8 mouse cellular contexts compared by ENCODE assay signal in genomic region chr9:44708429-44708765, GRCm38 (mm10). TPM values are rescaled to one million over a fixed set of nuclear protein-coding genes. Genes with fewer than 3 reads are reported as not detected.
DNase-seq lines count a peak whose midpoint lies in the region; ATAC-seq and TF ChIP-seq lines count a peak whose summit lies in the region.

No protein-coding gene starts in this region.

- H3K36me3 ChIP-seq in forebrain, postnatal 0 days (ENCODE audit: insufficient read depth): peaks cover 72% of the 10 kb centered on the region
- peaks cover 99% of the 10 kb centered on the region for H3K36me3 ChIP-seq in hindbrain, embryonic 10.5 days
- H3K36me3 ChIP-seq in limb, embryonic 13.5 days: peaks cover 83% of the 10 kb centered on the region
- H3K36me3 ChIP-seq in midbrain, embryonic 12.5 days: peaks cover 80% of the 10 kb centered on the region
- H3K36me3 ChIP-seq in testis, adult 2 months (ENCODE audit: control insufficient read depth, insufficient read depth, low read length): no peaks in the 10 kb centered on the region

- ATAC-seq in forebrain, postnatal 0 days: peak; percentile 53
- ATAC-seq in limb, embryonic 13.5 days (ENCODE audit: low FRiP score, low read depth): peak; percentile 88
- ATAC-seq in midbrain, embryonic 12.5 days (ENCODE audit: low FRiP score, low read depth): peak; percentile 82

- no peak for TF ChIP-seq CTCF in forebrain, postnatal 0 days (IDR thresholded peaks at IDR 0.05; ENCODE audit: low read depth)
- TF ChIP-seq CTCF in testis, adult 2 months (IDR thresholded peaks at IDR 0.05; ENCODE audit: control insufficient read depth, insufficient read depth, insufficient replicate concordance, low read depth, low read length): no peak

- no peaks in the 10 kb centered on the region for H3K27me3 ChIP-seq in forebrain, postnatal 0 days (ENCODE audit: insufficient read depth, low read length)
- H3K27me3 ChIP-seq in hindbrain, embryonic 10.5 days (ENCODE audit: insufficient read depth, poor library complexity, severe bottlenecking): peaks cover 17% of the 10 kb centered on the region
- H3K27me3 ChIP-seq in limb, embryonic 13.5 days: no peaks in the 10 kb centered on the region
- H3K27me3 ChIP-seq in midbrain, embryonic 12.5 days: peaks cover 8% of the 10 kb centered on the region; the same call in 1 of the 2 replicates
- no peaks in the 10 kb centered on the region; the same call in 1 of the 2 replicates for H3K27me3 ChIP-seq in testis, adult 2 months (ENCODE audit: control insufficient read depth, insufficient read depth, low read length)

- peak overlapping the region; percentile 44 for H3K4me2 ChIP-seq in forebrain, postnatal 0 days (ENCODE audit: low read depth)
- peak overlapping the region; percentile 83 for H3K4me2 ChIP-seq in limb, embryonic 13.5 days (replicated peaks)
- H3K4me2 ChIP-seq in midbrain, embryonic 12.5 days (replicated peaks): peak overlapping the region; percentile 57

- peak; percentile 65 for DNase-seq in CD4-positive helper T cell, adult 2 months (ENCODE audit: low read depth, low spot score)
- peak; percentile 90 for DNase-seq in adrenal gland, postnatal 25 days
- DNase-seq in forebrain, postnatal 0 days: peak; percentile 51
- DNase-seq in hindbrain, embryonic 10.5 days (ENCODE audit: low spot score): peak; percentile 57
- DNase-seq in right cerebral cortex, postnatal 25 days: no peak

- H3K4me3 ChIP-seq in forebrain, postnatal 0 days (ENCODE audit: low read depth, low read length): peak overlapping the region; percentile 12; the same call in 1 of the 2 replicates
- H3K4me3 ChIP-seq in hindbrain, embryonic 10.5 days: peak overlapping the region; percentile 47
- H3K4me3 ChIP-seq in limb, embryonic 13.5 days: peak overlapping the region; percentile 48
- peak overlapping the region; percentile 36 for H3K4me3 ChIP-seq in midbrain, embryonic 12.5 days
- peak overlapping the region; percentile 30 for H3K4me3 ChIP-seq in testis, adult 2 months (ENCODE audit: control insufficient read depth, low read depth, low read length)

- H3K27ac ChIP-seq in forebrain, postnatal 0 days (ENCODE audit: low read depth, low read length): no peak overlapping the region
- H3K27ac ChIP-seq in hindbrain, embryonic 10.5 days: peak overlapping the region; percentile 77
- H3K27ac ChIP-seq in limb, embryonic 13.5 days: peak overlapping the region; percentile 75
- 0 out of 2 replicates have a peak overlapping the region, but pooled peaks have one; percentile 16 for H3K27ac ChIP-seq in midbrain, embryonic 12.5 days (replicated peaks)
- H3K27ac ChIP-seq in testis, adult 2 months (ENCODE audit: control insufficient read depth, insufficient read depth, low read depth, low read length): no peak overlapping the region

- H3K9me3 ChIP-seq in forebrain, postnatal 0 days (ENCODE audit: low read length): no peaks in the 10 kb centered on the region
- no peaks in the 10 kb centered on the region for H3K9me3 ChIP-seq in hindbrain, embryonic 10.5 days
- no peaks in the 10 kb centered on the region for H3K9me3 ChIP-seq in limb, embryonic 13.5 days
- no peaks in the 10 kb centered on the region for H3K9me3 ChIP-seq in midbrain, embryonic 12.5 days

- TF ChIP-seq POLR2A in testis, adult 2 months (IDR thresholded peaks at IDR 0.05; ENCODE audit: control insufficient read depth, low read depth, low read length): no peak

- H3K4me1 ChIP-seq in forebrain, postnatal 0 days (ENCODE audit: insufficient read depth): no peaks in the 10 kb centered on the region; the same call in 1 of the 2 replicates
- peaks cover 39% of the 10 kb centered on the region for H3K4me1 ChIP-seq in hindbrain, embryonic 10.5 days (replicated peaks)
- H3K4me1 ChIP-seq in limb, embryonic 13.5 days: peaks cover 28% of the 10 kb centered on the region
- peaks cover 20% of the 10 kb centered on the region for H3K4me1 ChIP-seq in midbrain, embryonic 12.5 days
- peaks cover 16% of the 10 kb centered on the region for H3K4me1 ChIP-seq in testis, adult 2 months (ENCODE audit: control insufficient read depth, insufficient read depth, low read length)

- 8% methylated on average over 22 of the region's 24 CpGs for WGBS in forebrain, postnatal 0 days
- WGBS in hindbrain, embryonic 10.5 days: 3% methylated on average over 24 of the region's 24 CpGs
- WGBS in limb, embryonic 13.5 days: 3% methylated on average over 22 of the region's 24 CpGs
- 3% methylated on average over 23 of the region's 24 CpGs for WGBS in midbrain, embryonic 12.5 days

- H3K9ac ChIP-seq in forebrain, postnatal 0 days: no peak overlapping the region
- H3K9ac ChIP-seq in limb, embryonic 13.5 days: peak overlapping the region; percentile 67
- peak overlapping the region; percentile 39 for H3K9ac ChIP-seq in midbrain, embryonic 12.5 days (replicated peaks)

RNA-seq across cellular contexts. Expression of gene Phldb1, which starts 26.6 kb away (rescaled TPM):
- 33.7 and 36.9 TPM in 2 replicates for total RNA-seq in adrenal gland, postnatal 25 days (2021)
- total RNA-seq in forebrain, postnatal 0 days (2014; rRNA removed): 106 and 129 TPM in 2 replicates
- polyA plus RNA-seq in forebrain, postnatal 0 days (2015; fragmentation: Nextera tagmentation; extraction: Ambion mirVana): 28.2 and 34.3 TPM in 2 replicates
- 45.4 and 49.5 TPM in 2 replicates for polyA plus RNA-seq in hindbrain, embryonic 10.5 days (2016; fragmentation: Nextera tagmentation; extraction: Ambion mirVana)
- polyA plus RNA-seq in limb, embryonic 13.5 days (2015; fragmentation: Nextera tagmentation; extraction: Ambion mirVana): 45.3 and 46.1 TPM in 2 replicates
- 72.8 and 74.5 TPM in 2 replicates for polyA plus RNA-seq in midbrain, embryonic 12.5 days (2016; fragmentation: Nextera tagmentation; extraction: Ambion mirVana)
- 3.8 and 4.8 TPM in 2 replicates for polyA plus RNA-seq in testis, adult 2 months (2012; rRNA removed)

RNA-seq across cellular contexts. Expression of gene Treh, which starts 35.4 kb away (rescaled TPM):
- total RNA-seq in adrenal gland, postnatal 25 days (2021): not detected in 2 replicates
- not detected in 2 replicates for total RNA-seq in forebrain, postnatal 0 days (2014; rRNA removed)
- not detected in 2 replicates for polyA plus RNA-seq in forebrain, postnatal 0 days (2015; fragmentation: Nextera tagmentation; extraction: Ambion mirVana)
- not detected in 2 replicates for polyA plus RNA-seq in hindbrain, embryonic 10.5 days (2016; fragmentation: Nextera tagmentation; extraction: Ambion mirVana)
- not detected in 2 replicates for polyA plus RNA-seq in limb, embryonic 13.5 days (2015; fragmentation: Nextera tagmentation; extraction: Ambion mirVana)
- polyA plus RNA-seq in midbrain, embryonic 12.5 days (2016; fragmentation: Nextera tagmentation; extraction: Ambion mirVana): not detected in 2 replicates
- 0.47 TPM in 1 of 2 replicates, not detected in the other for polyA plus RNA-seq in testis, adult 2 months (2012; rRNA removed)

RNA-seq across cellular contexts. Expression of gene Arcn1, which starts 59.2 kb away (rescaled TPM):
- 148 and 170 TPM in 2 replicates for total RNA-seq in adrenal gland, postnatal 25 days (2021)
- 107 and 113 TPM in 2 replicates for total RNA-seq in forebrain, postnatal 0 days (2014; rRNA removed)
- polyA plus RNA-seq in forebrain, postnatal 0 days (2015; fragmentation: Nextera tagmentation; extraction: Ambion mirVana): 86.0 and 105 TPM in 2 replicates
- 154 and 170 TPM in 2 replicates for polyA plus RNA-seq in hindbrain, embryonic 10.5 days (2016; fragmentation: Nextera tagmentation; extraction: Ambion mirVana)
- polyA plus RNA-seq in limb, embryonic 13.5 days (2015; fragmentation: Nextera tagmentation; extraction: Ambion mirVana): 207 and 225 TPM in 2 replicates
- polyA plus RNA-seq in midbrain, embryonic 12.5 days (2016; fragmentation: Nextera tagmentation; extraction: Ambion mirVana): 175 and 179 TPM in 2 replicates
- 22.0 and 28.5 TPM in 2 replicates for polyA plus RNA-seq in testis, adult 2 months (2012; rRNA removed)

RNA-seq across cellular contexts. Expression of gene Ift46, which starts 59.3 kb away (rescaled TPM):
- 71.7 and 97.0 TPM in 2 replicates for total RNA-seq in adrenal gland, postnatal 25 days (2021)
- total RNA-seq in forebrain, postnatal 0 days (2014; rRNA removed): 67.0 and 72.4 TPM in 2 replicates
- polyA plus RNA-seq in forebrain, postnatal 0 days (2015; fragmentation: Nextera tagmentation; extraction: Ambion mirVana): 158 and 166 TPM in 2 replicates
- 124 and 152 TPM in 2 replicates for polyA plus RNA-seq in hindbrain, embryonic 10.5 days (2016; fragmentation: Nextera tagmentation; extraction: Ambion mirVana)
- 146 and 152 TPM in 2 replicates for polyA plus RNA-seq in limb, embryonic 13.5 days (2015; fragmentation: Nextera tagmentation; extraction: Ambion mirVana)
- 156 TPM in 2 replicates for polyA plus RNA-seq in midbrain, embryonic 12.5 days (2016; fragmentation: Nextera tagmentation; extraction: Ambion mirVana)
- 199 and 203 TPM in 2 replicates for polyA plus RNA-seq in testis, adult 2 months (2012; rRNA removed)

Comparison
In these comparisons a context has a peak if more than half of its experiments do, and no peak if none do; other contexts are left out.
1. H3K27ac ChIP-seq: peak in hindbrain, embryonic 10.5 days (single experiment), limb, embryonic 13.5 days (single experiment) and midbrain, embryonic 12.5 days (single experiment); none in forebrain, postnatal 0 days (single experiment) and testis, adult 2 months (single experiment).
2. Peak in every context shown above with its lines, with median percentiles within 50 percentile points of each other: ATAC-seq, H3K4me2 ChIP-seq and H3K4me3 ChIP-seq.